Mouse (Mus musculus): Measurements from ENCODE around the gene Mt3.
"Not testable (repeated sequence)": the region's sequence is repeated elsewhere in the genome, so short reads cannot be mapped to it uniquely, and the experiment has no call there.

The Mt3 gene

DNA sequence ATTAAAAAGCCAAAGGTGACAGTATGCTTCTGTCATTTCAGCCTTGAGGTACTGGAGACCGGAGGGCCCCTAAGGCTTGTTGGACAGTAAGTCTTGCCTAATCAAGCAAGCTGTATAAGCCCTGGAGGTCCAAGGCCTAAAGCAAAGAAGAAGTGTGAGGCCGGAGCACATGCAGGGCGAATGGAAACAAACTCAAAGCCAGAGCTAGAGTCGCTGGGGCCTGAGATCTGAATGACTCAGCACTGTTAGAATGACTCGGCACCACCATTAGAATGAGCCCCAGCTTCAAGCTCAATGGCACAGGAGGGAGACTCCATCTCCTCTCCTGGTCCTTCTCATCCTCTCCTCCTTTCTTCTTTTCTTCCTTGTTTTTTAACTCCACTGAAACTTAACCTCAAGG, 1.5 kb upstream of the Mt3 start:
- no peak for DNase-seq (ENCODE audit: low read depth, low spot score)

DNA sequence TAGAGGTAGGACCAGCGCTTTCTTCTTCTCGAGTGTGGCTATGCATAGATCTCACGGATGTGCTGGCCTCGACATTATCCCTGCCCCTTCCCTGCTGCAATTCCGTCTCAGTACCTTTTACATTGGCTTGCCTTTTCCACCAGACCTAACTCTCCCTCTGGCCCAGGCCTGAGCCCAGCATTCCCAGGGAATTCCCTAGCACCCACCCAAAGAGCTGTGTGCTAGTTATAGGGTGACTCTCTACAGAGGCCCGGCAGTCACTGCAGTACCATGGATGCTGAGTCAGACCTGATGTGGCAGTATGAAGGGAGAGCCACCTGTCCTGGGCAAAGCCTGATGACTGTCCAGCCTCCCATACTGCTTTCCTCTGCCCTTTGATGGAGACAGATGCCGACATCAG, 1.0 kb downstream of the Mt3 start:
- DNase-seq (ENCODE audit: low read depth, low spot score), result no peak

DNA sequence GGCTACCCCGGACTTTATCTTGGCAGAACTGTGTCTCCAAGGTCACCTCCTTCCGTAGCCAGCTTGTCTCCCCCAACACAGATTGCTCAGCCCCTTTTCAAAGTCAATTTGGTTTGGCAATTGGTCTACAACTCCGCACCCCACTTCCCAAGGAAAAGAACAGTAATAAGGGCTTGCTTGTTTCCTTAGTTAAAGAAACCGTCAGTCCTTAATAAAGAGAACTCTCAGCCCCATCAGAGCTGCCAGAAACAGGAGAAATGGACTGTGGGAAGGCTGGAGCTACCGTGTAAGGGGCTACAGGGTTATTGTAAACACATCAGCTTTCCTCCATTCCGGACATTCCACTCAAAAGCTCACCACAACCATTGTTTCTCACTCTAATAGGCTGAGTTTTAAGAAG, 2.1 kb downstream of the Mt3 start:
- no peak for DNase-seq (ENCODE audit: low read depth, low spot score)

DNA sequence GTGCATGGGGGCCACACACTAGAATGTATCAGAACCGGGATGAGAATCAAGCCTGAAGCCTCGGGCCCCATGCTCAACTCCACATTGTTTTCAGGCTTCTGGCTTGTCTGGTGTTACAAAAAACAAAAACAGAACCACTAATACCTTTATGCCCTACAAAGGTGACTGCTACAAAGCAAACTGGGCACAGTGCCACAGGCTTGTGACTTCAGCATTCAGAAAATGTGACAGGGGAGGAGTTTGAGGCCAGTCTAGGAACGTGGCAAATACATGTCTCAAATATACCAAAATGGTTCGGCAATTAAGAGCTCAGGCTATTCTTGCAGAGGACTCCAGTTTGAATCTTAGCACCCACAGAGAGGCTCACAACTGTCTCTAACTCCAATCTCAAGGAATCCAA, 3.7 kb downstream of the Mt3 start:
- no peak for DNase-seq (ENCODE audit: low read depth, low spot score)

DNA sequence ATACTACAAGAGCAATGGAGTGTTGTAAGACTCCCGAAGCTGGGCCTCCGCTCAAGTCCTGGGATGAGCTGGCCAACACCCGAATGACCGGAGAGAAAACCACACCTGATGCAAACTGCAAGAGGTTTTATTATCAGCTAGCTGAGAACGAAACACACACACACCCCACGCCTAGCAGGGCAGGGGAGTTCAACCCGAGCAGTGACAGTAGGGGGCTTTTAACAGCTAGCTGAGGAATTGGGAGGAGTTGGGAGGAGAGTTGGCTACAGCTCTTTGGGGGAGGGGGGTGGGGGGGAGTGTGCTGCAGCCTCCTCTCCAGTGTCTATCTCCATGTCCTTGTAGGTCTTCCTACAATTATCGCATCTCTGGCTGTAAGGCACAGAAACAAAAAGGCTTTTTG, 13.4 kb downstream of the Mt3 start:
- not testable (repeated sequence) for DNase-seq (ENCODE audit: low read depth, low spot score)

DNA sequence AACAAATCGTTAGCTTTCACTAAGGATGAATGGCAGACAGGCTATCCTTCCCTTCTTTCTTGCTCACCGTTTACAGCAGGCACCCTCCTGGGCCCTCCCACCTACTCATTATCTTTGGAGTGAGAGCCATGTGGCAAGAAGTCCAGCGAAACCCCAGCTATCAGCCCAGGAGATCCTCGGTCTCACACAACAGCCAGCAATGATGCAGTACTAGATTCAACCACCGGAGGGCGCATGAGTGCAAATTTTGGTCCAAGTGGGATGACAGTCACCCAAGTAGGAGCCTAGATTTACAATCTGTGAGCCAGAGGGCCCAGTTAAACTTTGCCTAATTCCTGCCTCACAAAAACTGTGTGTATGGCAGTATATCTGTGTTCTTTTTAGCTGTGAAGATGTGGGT, 14.8 kb downstream of the Mt3 start:
- DNase-seq (ENCODE audit: low read depth, low spot score), result no peak

DNA sequence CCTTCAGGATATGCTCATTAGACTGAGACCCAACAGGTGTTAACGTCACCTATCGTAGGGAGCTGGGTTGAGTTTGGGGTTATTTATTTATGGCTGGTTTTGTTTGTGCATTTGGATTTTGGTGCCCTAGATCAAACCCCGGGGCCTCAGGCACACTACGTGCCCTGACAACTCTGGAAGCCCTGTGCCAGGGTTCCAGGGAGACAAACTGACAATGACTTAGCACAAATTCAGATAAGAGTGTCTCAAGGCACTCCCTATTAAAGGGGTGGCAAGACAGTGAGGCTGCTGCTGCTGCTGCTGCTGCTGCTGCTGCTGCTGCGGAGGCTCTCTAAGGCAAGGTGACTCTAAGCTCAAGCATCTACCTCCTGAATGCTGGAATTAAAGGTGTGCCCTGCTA, 17.1 kb downstream of the Mt3 start:
- no peak for DNase-seq (ENCODE audit: low read depth, low spot score)

DNA sequence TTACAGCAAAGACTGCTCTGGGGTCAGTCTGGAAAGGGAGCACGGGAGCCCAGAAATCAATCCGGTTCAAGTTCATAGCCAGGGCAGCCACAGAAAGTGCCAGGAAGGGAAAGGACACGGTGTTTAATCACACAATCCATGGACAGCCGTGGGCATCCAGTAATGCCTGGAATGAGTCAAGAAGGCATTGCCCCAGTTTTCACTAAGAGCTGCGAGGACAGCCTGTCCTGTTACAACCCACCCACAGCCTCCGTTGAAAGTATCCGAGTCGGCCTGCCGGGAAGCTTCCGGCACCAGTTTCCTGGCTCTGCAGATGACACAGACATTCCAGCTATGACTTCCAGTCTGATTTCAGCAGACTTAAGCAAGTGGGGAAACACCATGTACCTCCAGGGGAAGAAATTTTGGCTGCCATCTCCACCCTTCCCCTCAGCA, 18.9 kb downstream of the Mt3 start:
- DNase-seq (ENCODE audit: low read depth, low spot score), result no peak

DNA sequence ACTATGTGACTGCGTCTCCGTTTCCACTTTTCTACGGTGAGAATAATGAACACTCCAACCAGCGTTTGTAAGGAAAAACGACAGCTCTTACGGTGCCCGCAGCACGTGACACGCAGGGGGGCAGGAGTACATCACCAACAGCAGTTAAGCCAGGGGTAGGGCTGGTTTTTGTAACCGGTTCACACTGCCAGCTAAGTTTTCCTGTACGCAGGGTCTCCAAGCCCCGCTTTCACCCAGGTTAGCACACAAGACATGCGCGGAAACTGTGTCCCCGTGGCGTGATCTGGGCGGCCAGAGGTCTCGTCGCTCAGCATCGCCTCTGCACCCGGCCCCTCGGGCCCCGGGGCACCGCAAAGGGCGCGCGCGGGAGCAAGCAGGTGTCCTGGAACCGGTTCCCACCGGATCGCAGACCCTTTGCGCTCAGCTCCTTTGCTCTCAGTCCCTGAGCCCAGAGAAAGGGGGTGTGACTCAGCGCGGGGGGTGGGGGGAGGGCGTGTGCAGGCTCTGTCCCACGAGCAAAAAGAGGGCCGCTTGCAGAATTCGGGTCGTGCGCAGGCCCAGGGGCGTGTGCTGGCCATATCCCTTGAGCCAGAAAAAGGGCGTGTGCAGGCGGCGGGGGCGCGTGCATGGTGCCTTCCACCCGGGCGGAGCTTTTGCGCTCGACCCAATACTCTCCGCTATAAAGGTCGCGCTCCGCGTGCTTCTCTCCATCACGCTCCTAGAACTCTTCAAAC, 19.8 kb downstream of the Mt3 start, which contains the start of gene Mt2:
TSS of gene Mt2 (plus strand) at position 590 of the 734 bp plus-strand sequence.
- DNase-seq (ENCODE audit: low read depth, low spot score), result no peak

DNA sequence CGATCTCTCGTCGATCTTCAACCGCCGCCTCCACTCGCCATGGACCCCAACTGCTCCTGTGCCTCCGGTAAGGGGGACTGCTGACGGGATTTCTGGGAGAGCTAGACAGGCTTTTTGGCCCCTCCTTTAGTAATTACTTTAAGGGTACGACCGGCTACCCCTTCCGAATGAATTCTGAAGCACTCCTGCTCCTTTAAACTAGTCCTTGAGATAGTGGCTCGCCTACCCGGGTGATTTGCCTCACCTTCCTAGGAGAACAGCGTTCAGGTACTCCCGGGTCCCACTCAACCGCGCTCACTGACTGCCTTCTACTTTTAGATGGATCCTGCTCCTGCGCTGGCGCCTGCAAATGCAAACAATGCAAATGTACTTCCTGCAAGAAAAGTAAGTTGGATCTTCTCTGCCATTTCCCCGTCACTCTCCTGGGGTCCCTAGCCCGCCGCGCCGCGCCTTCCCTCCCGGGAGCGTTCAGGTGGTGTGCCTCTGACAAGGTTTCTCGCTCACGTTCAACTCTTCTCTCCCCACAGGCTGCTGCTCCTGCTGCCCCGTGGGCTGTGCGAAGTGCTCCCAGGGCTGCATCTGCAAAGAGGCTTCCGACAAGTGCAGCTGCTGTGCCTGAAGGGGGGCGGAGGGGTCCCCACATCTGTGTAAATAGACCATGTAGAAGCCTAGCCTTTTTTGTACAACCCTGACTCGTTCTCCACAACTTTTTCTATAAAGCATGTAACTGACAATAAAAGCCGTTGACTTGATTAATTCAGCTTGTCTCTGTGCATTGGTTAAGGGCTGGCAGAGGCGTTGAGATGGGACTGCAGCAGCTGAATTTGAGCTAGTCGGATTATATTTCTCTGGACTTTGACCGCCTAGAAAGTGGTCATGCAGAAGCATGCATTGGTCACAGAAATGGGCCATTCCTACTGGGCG, 20.7 kb downstream of the Mt3 start:
- no peak for DNase-seq (ENCODE audit: low read depth, low spot score)

DNA sequence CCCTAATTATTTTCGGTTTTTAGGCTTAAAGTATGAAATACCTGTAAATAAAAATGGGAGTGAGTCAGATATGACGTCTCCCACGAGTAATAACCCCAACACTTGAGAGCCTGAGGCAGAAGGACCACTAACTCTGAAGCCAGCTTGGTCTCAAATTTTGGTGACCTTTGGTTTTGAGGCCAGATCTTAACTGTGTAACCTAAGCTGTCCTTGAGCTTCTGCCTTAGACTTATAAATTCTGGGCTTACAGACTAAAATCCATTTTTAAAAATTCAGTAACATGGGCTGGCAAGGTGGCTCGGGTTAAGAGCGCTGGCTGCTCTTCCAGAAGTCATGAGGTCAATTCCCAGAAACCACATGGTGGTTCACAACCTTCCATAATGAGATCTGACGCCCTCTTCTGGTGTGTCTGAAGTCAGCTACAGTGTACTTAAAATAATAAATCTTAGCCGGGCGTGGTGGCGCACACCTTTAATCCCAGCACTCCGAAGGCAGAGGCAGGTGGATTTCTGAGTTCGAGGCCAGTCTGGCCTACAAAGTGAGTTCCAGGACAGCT, 21.5 kb downstream of the Mt3 start:
- no peak for DNase-seq (ENCODE audit: low read depth, low spot score)

DNA sequence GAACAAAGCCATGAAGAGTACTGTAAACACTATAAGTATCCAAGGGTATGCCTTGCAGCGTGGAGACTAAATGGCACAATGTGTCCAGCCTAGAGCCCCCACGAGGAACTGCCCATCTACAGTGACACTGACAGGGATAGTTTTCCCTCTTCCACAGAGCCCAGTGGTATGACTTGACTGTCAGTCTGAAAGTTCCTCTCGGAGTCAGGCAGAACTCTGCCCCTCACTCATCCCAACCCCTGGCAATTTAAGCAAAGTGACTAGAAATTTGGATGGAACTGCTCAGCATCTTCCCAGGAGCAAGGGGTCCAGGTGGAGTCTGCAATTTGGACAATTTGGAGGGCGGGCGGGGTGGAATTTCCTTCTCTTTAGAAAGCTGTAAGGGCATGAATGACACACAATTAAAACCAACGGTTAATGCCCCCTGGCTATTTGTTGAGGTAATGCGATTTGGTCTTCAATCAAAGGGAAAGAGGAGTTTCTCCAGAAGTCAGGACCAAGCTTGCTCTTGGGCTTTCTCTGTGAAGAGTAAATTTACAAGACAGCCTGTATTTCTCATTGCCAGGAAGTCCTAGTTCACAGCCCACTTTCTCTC, 22.3 kb downstream of the Mt3 start:
- DNase-seq (ENCODE audit: low read depth, low spot score), result no peak

DNA sequence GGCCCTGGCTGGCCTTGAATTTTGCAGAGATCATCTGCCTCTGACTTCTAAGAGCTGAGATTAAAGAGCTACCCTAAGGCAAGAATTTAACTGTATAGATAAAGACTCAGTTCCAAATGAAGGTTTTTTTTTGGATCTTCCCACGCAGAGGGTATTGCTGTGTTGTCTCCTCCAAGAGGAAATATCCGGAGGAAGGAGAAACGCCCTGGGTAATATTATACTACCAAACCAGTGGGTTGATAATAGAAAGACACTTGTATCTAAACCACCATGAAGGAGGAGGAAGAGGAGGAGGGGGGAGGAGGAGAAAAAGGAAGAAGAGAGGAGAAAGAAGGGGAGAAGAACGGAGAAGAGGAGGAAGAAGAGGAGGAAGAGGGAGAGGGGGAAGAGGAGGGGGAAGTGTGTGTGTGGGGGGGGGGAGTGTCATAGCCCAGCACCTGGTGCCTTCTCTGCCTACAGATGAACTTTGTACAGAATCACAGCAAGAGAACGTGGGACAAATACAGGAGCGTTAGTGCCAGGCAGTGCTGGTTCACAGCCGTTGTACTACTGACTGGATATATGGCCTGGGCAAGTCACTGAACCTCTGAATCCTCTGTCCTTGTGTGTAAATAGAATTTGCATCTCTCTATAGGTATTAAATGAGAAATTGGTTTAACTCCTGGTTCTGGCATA, 25.4 kb downstream of the Mt3 start:
- DNase-seq (ENCODE audit: low read depth, low spot score), result no peak

DNA sequence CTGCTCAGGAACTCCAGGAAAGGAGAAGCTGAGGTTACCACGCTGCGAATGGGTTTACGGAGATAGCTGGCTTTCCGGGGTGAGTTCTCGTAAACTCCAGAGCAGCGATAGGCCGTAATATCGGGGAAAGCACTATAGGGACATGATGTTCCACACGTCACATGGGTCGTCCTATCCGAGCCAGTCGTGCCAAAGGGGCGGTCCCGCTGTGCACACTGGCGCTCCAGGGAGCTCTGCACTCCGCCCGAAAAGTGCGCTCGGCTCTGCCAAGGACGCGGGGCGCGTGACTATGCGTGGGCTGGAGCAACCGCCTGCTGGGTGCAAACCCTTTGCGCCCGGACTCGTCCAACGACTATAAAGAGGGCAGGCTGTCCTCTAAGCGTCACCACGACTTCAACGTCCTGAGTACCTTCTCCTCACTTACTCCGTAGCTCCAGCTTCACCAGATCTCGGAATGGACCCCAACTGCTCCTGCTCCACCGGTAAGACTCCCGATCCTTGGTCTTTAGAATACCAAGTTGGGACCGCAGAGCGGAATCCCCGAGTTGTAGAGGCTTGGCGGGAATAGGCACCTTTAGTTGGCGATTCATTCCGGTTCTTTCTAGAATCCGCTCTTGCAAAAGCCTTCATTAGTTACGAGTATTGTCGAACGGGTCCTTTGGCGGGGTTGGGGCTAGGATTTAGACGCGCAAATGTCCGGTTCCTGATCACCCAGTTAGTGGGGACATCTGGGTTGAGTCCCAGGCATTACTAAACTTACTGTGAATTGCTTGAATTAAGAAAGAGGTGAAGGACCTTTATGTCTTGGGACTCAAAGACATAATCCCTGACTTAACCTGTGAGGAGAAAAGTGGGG, 26.7 kb downstream of the Mt3 start, which contains the start of gene Mt1:
TSS of gene Mt1 (plus strand) at position 226 of the 856 bp plus-strand sequence.
- DNase-seq (ENCODE audit: low read depth, low spot score), result no peak

DNA sequence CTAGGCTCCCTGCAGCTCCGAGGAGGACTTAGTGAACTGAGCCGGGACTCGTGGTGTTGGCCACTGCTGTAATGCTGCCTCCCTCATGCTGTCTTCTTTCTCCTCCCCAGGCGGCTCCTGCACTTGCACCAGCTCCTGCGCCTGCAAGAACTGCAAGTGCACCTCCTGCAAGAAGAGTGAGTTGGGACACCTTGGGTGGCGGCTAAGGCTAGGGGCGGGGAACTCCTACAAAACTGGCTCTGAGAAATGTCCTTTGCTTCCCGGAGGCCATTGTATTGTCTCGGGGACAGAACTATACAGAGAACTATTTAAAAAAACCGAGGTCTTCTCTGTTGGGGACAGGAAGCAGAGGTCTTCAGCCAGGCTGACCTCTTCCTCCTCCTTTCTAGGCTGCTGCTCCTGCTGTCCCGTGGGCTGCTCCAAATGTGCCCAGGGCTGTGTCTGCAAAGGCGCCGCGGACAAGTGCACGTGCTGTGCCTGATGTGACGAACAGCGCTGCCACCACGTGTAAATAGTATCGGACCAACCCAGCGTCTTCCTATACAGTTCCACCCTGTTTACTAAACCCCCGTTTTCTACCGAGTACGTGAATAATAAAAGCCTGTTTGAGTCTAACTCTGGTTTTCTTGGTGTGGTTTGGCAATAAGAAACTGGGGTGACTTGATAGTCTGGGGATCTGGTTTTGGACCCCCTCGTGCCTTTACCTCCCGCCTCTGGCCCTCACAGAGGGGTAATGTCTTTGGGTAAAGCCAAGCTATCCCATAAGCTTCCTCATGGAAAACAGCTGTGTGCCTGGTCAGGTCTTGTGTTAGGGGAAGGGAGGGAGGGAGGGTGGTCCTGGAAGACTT, 27.5 kb downstream of the Mt3 start:
- no peak for DNase-seq (ENCODE audit: low read depth, low spot score)

DNA sequence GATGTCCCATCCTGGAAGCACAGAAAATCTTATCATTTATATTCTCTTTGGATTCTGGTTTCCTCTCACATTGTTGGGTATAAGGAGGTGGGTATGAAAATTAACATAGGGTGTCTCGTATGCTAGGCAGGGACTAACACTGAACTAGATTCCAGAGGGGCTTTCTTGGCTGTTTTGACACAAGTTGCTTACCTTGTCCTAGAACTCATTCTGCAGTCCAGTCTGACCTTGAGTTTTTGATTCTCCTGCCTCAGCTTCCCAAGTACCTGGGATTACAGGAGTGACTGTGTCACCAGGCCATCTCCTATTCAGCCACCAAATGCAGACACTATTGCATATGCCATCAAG, 28.1 kb downstream of the Mt3 start:
- no peak for DNase-seq (ENCODE audit: low read depth, low spot score)

DNA sequence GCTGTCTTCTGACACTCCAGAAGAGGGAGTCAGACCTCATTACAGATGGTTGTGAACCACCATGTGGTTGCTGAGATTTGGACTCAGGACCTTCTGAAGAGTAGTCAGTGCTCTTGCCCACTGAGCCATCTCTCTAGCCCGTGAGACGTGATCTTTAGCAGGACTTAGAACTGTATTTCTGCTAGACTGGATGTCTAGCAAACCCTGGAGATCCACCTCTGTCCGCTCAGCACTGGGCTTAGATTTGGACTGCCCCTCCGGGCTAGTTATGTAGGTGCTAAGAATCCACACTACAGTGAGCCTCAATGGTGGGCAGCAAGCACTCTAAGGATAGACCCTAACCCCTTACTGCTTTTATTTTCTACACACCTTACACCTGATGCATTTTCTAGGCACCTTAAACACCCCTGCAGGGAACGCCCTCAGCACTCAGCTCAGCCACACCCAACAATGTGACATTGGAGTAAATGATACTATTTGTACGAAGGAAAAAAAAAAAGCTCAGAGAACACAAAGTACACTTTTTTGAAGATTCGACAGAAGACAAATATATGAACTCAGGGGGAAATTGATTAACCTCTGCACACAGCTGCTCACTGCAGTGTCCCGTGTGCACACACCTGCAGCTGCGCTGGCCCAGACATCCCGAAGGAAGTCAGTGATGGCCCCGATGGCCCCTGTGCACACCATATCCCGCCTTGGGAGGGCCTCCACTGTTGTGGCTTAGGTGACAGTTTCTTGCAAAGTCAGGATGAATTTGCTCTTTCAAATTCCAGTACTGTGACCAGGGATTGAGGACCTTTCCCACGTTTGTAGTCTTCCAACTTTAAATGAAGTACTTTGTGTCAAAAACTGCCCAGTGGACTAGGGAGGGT, 29.9 kb downstream of the Mt3 start:
- no peak for DNase-seq (ENCODE audit: low read depth, low spot score)

DNA sequence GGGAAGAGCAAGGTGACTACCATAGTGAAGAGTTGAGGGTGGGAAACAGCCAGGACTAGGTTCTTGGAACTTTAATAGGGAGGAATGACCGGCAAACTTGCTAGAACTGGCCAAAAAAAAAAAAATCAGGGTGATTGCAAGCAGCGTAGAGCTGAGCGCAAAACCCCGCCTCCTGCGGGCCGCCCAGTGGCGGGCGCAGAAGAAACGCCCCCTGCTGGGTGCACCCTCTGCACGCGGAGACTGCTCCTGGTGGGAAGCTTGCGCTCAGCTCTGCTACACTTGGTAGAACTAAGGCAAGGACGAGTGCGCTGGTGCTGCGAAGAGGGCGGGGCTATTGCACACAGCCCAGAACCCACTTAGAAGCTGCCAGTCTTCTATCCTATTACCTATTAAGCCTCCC, 30.7 kb downstream of the Mt3 start:
- no peak for DNase-seq (ENCODE audit: low read depth, low spot score)

DNA sequence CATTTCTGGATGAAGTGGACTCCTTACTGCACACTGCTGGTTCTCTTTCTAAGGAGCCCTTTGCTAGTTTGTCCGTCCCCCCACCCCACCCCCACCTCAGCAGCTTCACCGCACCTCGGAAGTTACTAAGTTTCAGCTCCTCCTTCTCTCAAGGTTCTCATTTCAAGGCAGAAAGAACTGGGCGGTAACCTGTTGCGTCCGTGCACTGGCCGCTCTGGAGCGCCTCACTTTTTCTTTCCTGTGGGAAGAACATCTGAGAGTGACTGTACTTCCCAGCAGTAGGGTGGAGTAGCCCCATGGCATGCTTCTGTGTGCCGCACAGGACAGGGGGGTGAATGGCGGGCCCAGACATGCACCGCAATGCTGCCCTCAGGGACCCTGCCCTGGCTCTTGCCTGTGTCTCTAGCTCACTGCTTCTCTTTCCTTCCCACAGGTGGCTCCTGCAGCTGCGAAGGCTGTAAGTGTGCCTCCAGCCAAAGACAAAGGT, 32.0 kb downstream of the Mt3 start:
- DNase-seq (ENCODE audit: low read depth, low spot score), result no peak
